Mouse (Mus musculus): ENCODE data around the gene Gm2897. TPM values are rescaled to one million over a fixed set of nuclear protein-coding genes. Genes with fewer than 3 reads are reported as not detected.

Gm2897 gene
- 0.61 TPM for polyA plus RNA-seq (2015; fragmentation: Illumina TruSeq; extraction: RNeasy Lipid Tissue Mini Kit (QIAGEN cat#74804); ENCODE audit: insufficient read depth, low replicate concordance)

DNA sequence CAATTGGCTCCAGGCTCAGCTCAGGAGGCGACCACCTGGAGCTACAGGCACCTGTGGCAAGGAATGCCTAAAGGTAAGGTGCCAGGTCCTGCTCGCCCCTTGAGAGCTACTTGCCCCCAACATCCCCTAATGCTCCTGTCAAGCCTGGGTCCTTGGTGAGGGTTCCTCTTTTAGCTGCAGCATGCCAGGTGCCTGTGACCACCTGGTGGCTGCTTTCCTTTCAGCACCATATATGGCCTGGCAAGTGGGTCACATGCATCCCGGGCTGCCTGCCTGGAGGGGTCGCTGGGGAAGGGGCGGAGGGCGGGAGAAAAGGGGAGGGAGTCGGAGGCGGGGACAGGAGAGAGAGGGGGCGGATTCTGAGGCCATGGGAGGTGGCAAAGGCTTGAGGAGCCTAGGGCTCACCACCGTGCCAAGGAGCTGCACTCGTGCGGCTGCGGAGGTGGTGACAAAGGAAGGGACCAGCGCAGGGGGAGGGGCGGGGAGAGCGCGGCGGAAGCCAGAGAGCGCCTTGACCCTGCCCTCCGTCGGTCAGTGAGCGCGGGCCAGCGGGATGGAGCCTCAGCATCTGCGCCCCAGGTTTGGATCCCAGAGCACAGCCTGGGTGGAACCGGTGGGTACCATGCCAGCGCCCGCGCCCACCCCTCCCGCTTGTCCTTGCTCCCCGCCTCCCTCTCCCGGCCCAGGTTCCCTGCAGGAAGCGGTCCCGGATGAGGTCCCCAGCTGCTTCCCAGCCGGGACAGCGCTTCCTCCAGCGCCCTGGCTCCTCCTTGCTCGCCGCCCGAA, at the start of gene Gm2897:
Gm2897 (plus strand) TSS at position 559 of the 786 bp plus-strand sequence.

DNA sequence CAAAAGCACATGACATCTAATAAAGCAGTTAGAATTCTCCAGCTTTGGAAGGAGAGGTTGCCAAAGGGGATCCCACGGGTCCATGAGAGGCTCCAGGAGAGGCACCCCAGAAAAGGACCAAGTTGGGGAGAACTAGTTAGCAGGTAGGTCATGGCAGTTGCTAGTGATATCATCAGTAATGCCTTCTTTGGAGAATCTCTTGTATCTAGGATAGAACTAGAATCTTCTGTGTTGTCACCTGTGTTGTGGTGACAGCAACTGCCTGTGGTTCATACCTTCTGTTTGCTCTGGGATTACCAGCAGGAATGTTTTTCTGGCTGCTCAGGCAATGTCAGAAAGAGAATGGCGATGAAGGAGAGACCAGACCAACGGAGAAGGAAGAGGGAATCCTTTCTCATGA, 19.4 kb upstream of the Gm2897 start, which contains the start of gene Gm2888:
Gm2888 (plus strand) TSS at position 301 of the 400 bp plus-strand sequence.

Other genes starting within 250 kb of the Gm2897 start
- not detected for gene Gm2888, start 19.3 kb upstream of the Gm2897 start, polyA plus RNA-seq (2015; fragmentation: Illumina TruSeq; extraction: RNeasy Lipid Tissue Mini Kit (QIAGEN cat#74804); ENCODE audit: insufficient read depth, low replicate concordance)
- gene Gm10340, start 84.7 kb downstream of the Gm2897 start, polyA plus RNA-seq (2015; fragmentation: Illumina TruSeq; extraction: RNeasy Lipid Tissue Mini Kit (QIAGEN cat#74804); ENCODE audit: insufficient read depth, low replicate concordance), result not detected
- gene Gm5795, start 139.0 kb downstream of the Gm2897 start, polyA plus RNA-seq (2015; fragmentation: Illumina TruSeq; extraction: RNeasy Lipid Tissue Mini Kit (QIAGEN cat#74804); ENCODE audit: insufficient read depth, low replicate concordance), result not detected
- gene D830030K20Rik, start 159.2 kb downstream of the Gm2897 start, polyA plus RNA-seq (2015; fragmentation: Illumina TruSeq; extraction: RNeasy Lipid Tissue Mini Kit (QIAGEN cat#74804); ENCODE audit: insufficient read depth, low replicate concordance), result 1.3 TPM